Mouse (Mus musculus) spleen, postnatal 14 days (tissue): Measurements from ENCODE around the gene 2210016F16Rik.
"Not testable (repeated sequence)": the region's sequence is repeated elsewhere in the genome, so short reads cannot be mapped to it uniquely, and the experiment has no call there.

ENCODE experiments used
- DNase-seq, 2 experiments: peaks; one replicate each; pipeline ENCODE4 v3.0.0; 2021 to 2022; ENCODE audit warnings: low spot score in 2 of 2

2210016F16Rik gene

DNA sequence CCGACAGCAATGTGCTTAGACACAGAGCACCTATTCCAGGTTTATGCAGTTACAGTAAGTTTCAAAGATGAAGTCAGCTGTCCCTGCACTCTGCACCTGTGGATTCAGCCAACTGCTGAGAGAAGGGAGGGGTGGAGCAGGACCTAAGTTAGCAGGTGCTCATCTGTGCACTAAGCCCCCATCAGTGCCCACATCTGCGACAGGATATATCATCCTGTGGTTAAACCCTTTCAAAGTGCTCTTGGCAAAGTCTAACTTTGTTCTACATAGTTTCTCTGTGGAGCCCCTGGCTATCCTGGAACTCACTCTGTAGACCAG, 11.9 kb downstream of the 2210016F16Rik start:
- DNase-seq, result no peak

DNA sequence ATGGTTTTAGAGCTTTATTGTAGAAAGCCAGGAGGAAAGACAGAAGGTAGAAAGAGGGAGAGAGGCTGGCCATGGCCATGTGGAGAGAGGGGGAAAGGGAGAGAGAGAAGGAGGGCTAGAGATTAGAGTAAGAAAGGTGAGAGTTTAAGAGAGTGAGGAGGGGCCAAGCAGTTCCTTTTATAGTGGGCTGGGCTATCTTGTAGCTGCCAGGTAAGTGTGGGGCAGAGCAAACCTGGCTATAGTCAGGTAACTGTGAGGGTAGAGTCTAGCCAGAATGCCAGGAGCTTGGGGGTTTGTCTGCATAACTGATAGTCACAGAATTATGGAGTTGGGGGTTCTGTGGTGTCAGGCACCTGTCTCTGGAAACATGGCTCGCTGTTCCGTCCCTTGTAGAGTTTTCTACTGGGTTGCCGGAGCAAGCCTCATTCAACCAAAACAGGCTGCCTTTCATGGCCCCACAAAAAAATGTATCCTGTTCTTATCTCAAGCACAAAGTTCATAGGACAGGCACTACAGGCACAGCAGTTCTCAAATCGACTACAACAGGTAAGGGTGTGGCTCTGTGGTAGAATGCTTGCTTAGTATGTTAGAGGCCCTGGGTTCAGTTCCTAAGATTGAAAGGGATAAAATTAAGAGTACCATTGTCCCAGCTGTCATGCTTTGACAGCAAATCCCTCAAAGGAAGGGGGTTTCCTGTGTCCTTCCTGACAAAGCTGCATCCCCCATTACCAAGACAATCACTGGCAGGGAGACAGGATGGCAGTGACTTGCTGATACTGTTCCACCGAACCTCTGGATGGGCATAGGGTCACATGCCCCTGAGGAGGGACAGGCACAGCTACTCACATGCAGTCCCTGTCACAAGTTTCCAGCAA, 12.5 kb downstream of the 2210016F16Rik start:
- DNase-seq, result no peak

DNA sequence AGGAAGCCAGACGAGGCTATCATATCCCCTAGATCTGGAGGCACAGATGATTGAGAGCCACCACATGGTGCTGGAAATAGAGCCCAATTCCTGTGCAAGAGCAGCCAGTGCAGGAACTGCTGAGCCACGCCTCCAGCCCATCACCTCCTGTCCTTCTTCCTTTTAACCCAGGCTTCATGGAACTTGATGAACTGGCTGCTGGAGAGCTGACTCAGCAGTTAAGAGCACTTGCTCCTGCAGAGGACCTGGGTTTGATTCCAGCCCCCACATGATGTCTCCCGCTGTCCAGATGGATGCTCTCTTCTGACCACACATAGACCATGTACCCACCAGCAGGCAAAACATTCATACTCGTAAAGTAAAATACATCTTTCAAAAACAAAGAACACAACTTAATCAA, 16.2 kb downstream of the 2210016F16Rik start:
- no peak for DNase-seq

GRCm38 (mm10) chr13:58367641-58368040, 17.4 kb downstream of the 2210016F16Rik start:
- DNase-seq, result no peak

DNA sequence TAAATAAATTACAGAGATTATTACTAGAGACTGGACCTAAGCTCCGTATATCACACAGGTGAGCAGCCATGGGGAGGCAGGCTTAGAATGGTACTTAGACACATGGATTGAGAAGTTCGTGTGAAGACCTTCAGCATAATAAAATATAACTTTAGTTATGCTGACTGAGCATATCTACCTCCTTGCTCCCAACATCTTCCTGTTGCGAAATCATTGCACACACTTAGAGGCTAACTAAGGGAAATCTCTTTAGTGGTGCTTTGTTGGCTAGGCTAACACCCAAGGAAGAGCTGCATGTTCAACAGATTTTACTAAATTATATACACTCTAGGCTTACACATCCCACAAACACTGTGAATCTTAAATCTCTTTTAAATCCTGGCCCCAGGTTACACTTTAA, 18.7 kb downstream of the 2210016F16Rik start:
- no peak for DNase-seq

DNA sequence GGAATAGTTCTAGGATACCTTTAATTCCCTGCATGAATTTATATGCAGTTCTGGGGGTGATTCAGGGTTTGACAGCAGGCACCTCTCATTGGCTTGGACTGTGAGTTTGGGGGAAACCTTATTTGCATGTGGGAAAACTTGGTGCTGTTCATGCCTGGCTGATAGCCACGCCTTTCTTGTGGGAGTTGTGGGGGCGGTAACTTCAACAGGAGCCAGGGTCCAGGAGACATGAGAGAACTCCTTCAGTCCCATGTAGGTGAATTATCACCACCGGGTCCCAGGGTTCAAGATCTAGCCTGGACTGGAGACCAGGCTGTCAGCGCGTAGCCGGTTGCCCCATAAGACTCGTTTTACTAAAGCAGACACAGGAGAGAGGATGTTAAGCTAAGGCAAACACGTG, 19.8 kb downstream of the 2210016F16Rik start:
- DNase-seq, result not testable (repeated sequence)

- no peak for DNase-seq
Observed at GRCm38 (mm10) chr13:58364353-58365175, 20.5 kb downstream of the 2210016F16Rik start.

- no peak for DNase-seq
Observed at GRCm38 (mm10) chr13:58359304-58359653, 25.7 kb downstream of the 2210016F16Rik start.

DNA sequence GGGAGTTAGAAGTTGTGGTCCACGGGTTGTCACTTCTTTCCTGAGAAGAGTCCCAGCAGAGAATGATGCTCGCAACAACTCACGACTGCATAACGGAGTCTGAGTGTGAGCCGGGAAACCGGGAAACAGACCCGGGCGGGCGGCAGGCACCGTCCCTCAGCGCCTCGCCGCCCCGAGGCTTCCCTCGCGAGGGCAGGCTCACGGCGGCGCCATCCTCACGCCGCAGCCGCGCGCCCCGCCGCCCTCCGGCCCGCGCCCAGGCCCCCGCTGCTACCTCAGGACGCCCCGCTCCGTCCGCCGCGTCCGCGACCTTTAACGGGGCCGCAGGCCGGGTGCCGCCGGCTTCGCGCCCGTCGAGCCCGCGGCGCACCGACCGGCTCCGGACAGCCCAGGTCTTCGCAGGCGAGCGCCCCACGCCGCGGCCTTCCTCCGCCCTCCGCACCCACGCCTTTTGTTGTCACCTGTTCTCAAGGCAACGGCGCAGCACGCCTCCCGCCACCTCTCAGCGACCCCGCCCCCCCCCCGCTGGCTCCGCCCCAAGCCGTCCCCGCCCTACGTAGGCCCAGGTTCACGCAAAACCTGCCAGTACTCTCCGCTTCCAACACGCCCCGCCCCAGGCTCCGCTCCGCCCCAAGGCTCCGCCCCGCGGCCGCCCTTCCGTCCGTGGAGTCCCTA, 26.3 kb downstream of the 2210016F16Rik start, which contains the start of gene Kif27:
Gene Kif27, minus strand, starts transcription at position 494 of the 675 bp plus-strand sequence.
- DNase-seq, result peak; percentile 78 to 80

GRCm38 (mm10) chr13:58352996-58353395, 32.0 kb downstream of the 2210016F16Rik start:
- DNase-seq, result no peak

DNA sequence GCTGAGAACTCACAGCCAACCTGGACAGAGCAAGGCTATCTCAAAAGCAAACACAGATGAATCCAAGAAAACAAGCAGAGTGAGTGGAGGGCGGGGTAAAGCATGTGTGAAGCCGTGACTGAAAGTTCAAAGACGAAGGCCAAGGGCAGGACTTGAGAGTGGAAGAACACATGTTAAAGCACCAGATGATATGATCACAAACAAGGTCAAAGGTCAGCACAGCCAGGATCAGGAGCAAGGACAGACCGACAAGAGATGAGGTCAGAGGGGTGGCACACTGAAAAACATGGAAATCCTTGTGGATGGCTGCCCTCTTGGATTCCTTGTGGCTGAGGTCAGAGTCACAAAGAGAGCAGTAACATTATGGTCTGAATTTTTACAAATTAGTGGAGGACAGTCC, 34.4 kb downstream of the 2210016F16Rik start:
- no peak for DNase-seq

DNA sequence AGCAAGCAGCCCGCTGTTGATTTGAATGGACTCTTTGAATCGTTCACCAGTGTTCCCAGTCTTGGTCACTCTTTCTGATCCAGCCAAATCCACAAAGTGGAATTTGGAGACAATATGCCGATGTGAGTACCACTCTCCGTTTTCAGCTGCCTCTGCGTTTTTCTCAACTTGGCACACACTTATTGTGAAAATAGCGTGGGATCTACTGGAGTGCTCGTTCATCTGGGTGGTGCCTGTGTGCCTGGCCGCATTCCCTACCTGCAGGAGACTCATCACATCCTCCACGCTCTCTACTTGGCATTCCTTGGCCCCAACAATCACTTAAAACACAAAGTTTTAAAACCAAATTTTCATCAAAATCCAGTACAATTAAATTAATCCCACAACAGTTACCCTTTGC, 40.5 kb downstream of the 2210016F16Rik start:
- DNase-seq, result no peak

- DNase-seq, result no peak
Observed at GRCm38 (mm10) chr13:58337456-58337855, 47.6 kb downstream of the 2210016F16Rik start.

- no peak for DNase-seq
Observed at GRCm38 (mm10) chr13:58334116-58334515, 50.9 kb downstream of the 2210016F16Rik start.
